Mouse (Mus musculus): ENCODE data around the gene D130052B06Rik.

Gene D130052B06Rik

GRCm38 (mm10) chr11:33598986-33599385 is at the start of gene D130052B06Rik:
Gene D130052B06Rik, plus strand, starts transcription at chr11:33599302.
- no peak for DNase-seq

- DNase-seq, result no peak
Observed at GRCm38 (mm10) chr11:33550861-33551560, 48.1 kb upstream of the D130052B06Rik start.

- peak; percentile 37 for DNase-seq
Observed at GRCm38 (mm10) chr11:33554123-33554522, 45.0 kb upstream of the D130052B06Rik start.

- no peak for DNase-seq
Observed at GRCm38 (mm10) chr11:33563921-33564320, 35.2 kb upstream of the D130052B06Rik start.

- DNase-seq, result peak; percentile 9
Observed at GRCm38 (mm10) chr11:33570413-33570812, 28.7 kb upstream of the D130052B06Rik start.

GRCm38 (mm10) chr11:33574944-33575343 is 24.2 kb upstream of the D130052B06Rik start:
- peak; percentile 4 for DNase-seq

GRCm38 (mm10) chr11:33578859-33579258 is 20.2 kb upstream of the D130052B06Rik start, which contains the start of gene Gabrp:
Gene Gabrp, minus strand, starts transcription at chr11:33578959.
- no peak for DNase-seq

- DNase-seq, result no peak
Observed at GRCm38 (mm10) chr11:33579621-33580020, 19.5 kb upstream of the D130052B06Rik start.

- DNase-seq, result no peak
Observed at GRCm38 (mm10) chr11:33586614-33587013, 12.5 kb upstream of the D130052B06Rik start.

GRCm38 (mm10) chr11:33590771-33591170 is 8.3 kb upstream of the D130052B06Rik start:
- no peak for DNase-seq

- DNase-seq, result no peak
Observed at GRCm38 (mm10) chr11:33592826-33593225, 6.3 kb upstream of the D130052B06Rik start.

- no peak for DNase-seq
Observed at GRCm38 (mm10) chr11:33596655-33597054, 2.4 kb upstream of the D130052B06Rik start.

- no peak for DNase-seq
Observed at GRCm38 (mm10) chr11:33603174-33603573, 4.1 kb downstream of the D130052B06Rik start.

- peak; percentile 28 for DNase-seq
Observed at GRCm38 (mm10) chr11:33607784-33608183, 8.7 kb downstream of the D130052B06Rik start.

GRCm38 (mm10) chr11:33614218-33614617 is 15.1 kb downstream of the D130052B06Rik start:
- peak; percentile 77 for DNase-seq

GRCm38 (mm10) chr11:33627136-33627742 is 28.1 kb downstream of the D130052B06Rik start:
- no peak for DNase-seq

GRCm38 (mm10) chr11:33637107-33637506 is 38.0 kb downstream of the D130052B06Rik start:
- DNase-seq, result no peak

- DNase-seq, result no peak
Observed at GRCm38 (mm10) chr11:33649358-33649757, 50.3 kb downstream of the D130052B06Rik start.

GRCm38 (mm10) chr11:33654485-33654884 is 55.4 kb downstream of the D130052B06Rik start:
- no peak for DNase-seq

- no peak for DNase-seq
Observed at GRCm38 (mm10) chr11:33655221-33655620, 56.1 kb downstream of the D130052B06Rik start.

- no peak for DNase-seq
Observed at GRCm38 (mm10) chr11:33655861-33656593, 56.9 kb downstream of the D130052B06Rik start.

- DNase-seq, result no peak
Observed at GRCm38 (mm10) chr11:33660016-33660913, 61.2 kb downstream of the D130052B06Rik start.

GRCm38 (mm10) chr11:33663599-33663998 is 64.5 kb downstream of the D130052B06Rik start:
- no peak for DNase-seq
